Mouse (Mus musculus) heart, adult 2 months (tissue): ENCODE measurements around the gene Cacybp. TPM values are rescaled to one million over a fixed set of nuclear protein-coding genes. Genes with fewer than 3 reads are reported as not detected.

ENCODE experiments used
- DNase-seq, 2 experiments: peaks; one replicate each; pipeline ENCODE4 v3.0.0; 2021
- H3K27ac ChIP-seq: fragments of 200-600 bp; 2 replicates; pipeline ENCODE4 v1.8.1; 2022
- H3K27me3 ChIP-seq: fragments of 200-500 bp; 2 replicates; pipeline ENCODE4 v1.6.1; 2012; ENCODE audit warnings: mild to moderate bottlenecking, low read length, inconsistent platforms, mixed read lengths; ENCODE audit not compliant: control insufficient read depth, insufficient read depth
- H3K36me3 ChIP-seq: fragments of 200-500 bp; 2 replicates; pipeline ENCODE4 v1.6.1; 2012; ENCODE audit warnings: low read length, inconsistent platforms; ENCODE audit not compliant: control insufficient read depth, insufficient read depth
- H3K4me1 ChIP-seq: fragments of 200-500 bp; 2 replicates; pipeline ENCODE4 v1.6.1; 2011; ENCODE audit warnings: low read length; ENCODE audit not compliant: control insufficient read depth, insufficient read depth
- H3K4me3 ChIP-seq: fragments of 200-600 bp; 2 replicates; pipeline ENCODE4 v1.8.1; 2022
- H3K79me2 ChIP-seq: fragments of 200-500 bp; replicated peaks from 2 replicates; pipeline ENCODE4 v1.6.1; 2012; ENCODE audit warnings: mild to moderate bottlenecking, inconsistent platforms, low read length, moderate library complexity, mixed read lengths; ENCODE audit not compliant: control insufficient read depth, insufficient read depth
- H3K9ac ChIP-seq: fragments of 200-500 bp; 2 replicates; pipeline ENCODE4 v1.6.1; 2012; ENCODE audit warnings: low read depth, mild to moderate bottlenecking, control low read depth, inconsistent platforms, low read length, mixed read lengths
- CTCF ChIP-seq: fragments of 200-600 bp; IDR thresholded peaks from 2 replicates; pipeline ENCODE4 v1.8.1; 2022; ENCODE audit warnings: antibody characterized with exemption, mild to moderate bottlenecking, moderate library complexity
- EP300 ChIP-seq: fragments of 200-500 bp; IDR thresholded peaks from 2 replicates; pipeline ENCODE4 v1.6.1; 2011; ENCODE audit warnings: low read depth, low read length, control low read depth; ENCODE audit not compliant: insufficient read depth
- POLR2A ChIP-seq: fragments of 200-500 bp; IDR thresholded peaks from 2 replicates; pipeline ENCODE4 v1.6.1; 2011; ENCODE audit warnings: mild to moderate bottlenecking, low read depth, low read length, control low read depth; ENCODE audit not compliant: insufficient read depth
- WGBS: fragments of 180-500 bp; shearing (Covaris S2); methylation state at CpG from one replicate; pipeline ENCODE4 v1.1.7; 2018; 5-methylcytosine and 5-hydroxymethylcytosine counted together
- intact Hi-C: fragments of 180-260 bp; cut with DNase I; formaldehyde crosslinking; loops from one replicate; pipeline ENCODE4 v1.15.1; 2025
- polyA plus RNA-seq: library from polyadenylated mRNA; depleted of rRNA; stranded (reverse); fragments of >200 nt; gene quantifications from 2 replicates; pipeline ENCODE4 v1.2.3, GENCODE M21; 2012; rRNA removed
- total RNA-seq, 2 experiments: library from RNA; stranded (reverse); gene quantifications; 2 replicates each; pipeline ENCODE4 v1.2.3; 2021

The Cacybp gene
- total and polyA plus RNA-seq, 3 experiments, result 6.5 to 74.2 (median 70.5) TPM

DNA sequence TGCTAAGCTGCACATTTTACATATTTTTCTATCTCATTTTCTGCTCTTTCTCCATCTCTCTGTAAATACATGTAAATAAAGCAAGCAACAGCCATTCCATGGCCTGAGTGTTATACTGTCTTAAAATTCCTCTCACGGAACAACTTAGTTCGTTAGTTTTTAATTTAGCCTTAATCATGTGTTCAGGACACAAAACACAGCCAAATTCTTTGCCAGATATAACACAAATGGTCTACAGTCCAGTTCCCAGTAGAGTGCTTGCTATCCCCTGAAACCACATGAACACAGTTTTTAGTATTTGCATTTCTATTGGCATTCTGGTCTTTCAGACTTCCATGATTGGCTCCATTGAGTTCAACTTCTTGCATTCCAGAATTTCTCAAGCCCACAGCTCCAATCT is 54.5 kb downstream of the Cacybp start:
- no peak overlapping the region for H3K4me3 ChIP-seq
- WGBS, result 75% methylated on average over 2 of the region's 2 CpGs
- no peak for DNase-seq
- intact Hi-C loops, result no loop called here
- TF ChIP-seq CTCF (no peak), POLR2A (no peak), EP300 (no peak)
- no peaks in the 10 kb centered on the region for H3K79me2 ChIP-seq
- no peak overlapping the region for H3K27ac ChIP-seq
- no peaks in the 10 kb centered on the region for H3K4me1 ChIP-seq
- H3K9ac ChIP-seq, result no peak overlapping the region
- H3K36me3 ChIP-seq, result no peaks in the 10 kb centered on the region
- H3K27me3 ChIP-seq, result 0 out of 2 replicates have a peak, but pooled peaks cover 1% of the 10 kb centered on the region

DNA sequence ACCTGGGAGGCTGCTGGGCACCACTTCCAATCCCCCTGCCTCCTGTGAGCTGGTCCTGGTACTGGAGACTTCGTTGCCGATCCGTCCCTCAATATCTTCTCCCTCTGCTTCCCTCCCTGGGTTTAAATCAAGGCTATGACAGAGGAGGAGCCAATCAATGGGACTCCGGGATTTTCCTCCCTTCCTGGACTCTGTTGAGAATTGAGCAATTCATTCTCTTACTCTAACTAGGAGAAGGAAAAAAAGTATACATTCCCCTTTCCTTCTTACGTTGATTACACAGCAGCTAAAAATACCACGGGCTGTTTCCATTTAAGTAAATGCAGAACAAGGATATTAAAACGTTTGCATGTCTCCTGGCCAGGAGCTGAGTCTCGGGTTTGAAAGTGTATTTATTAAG is 59.2 kb downstream of the Cacybp start, which contains the start of gene Tnn:
Gene Tnn (minus strand): TSS at position 101 of the 400 bp plus-strand sequence.
- WGBS, result 36% methylated on average over 8 of the region's 8 CpGs
- H3K4me3 ChIP-seq, result no peak within 1 kb of the TSS

More for the DNA sequence above, 59.2 kb downstream of the Cacybp start, which contains the start of gene Tnn:
- TF ChIP-seq POLR2A, result no peak
- TF ChIP-seq CTCF, result no peak
- no peak for TF ChIP-seq EP300
- Histone ChIP-seq H3K27me3 (0 out of 2 replicates have a peak, but pooled peaks cover 1% of the 10 kb centered on the region), H3K36me3 (no peaks in the 10 kb centered on the region), H3K4me1 (no peaks in the 10 kb centered on the region), H3K79me2 (no peaks in the 10 kb centered on the region), H3K27ac (no peak within 1 kb of the TSS), H3K9ac (no peak within 1 kb of the TSS)
- no peak for DNase-seq
- intact Hi-C loops, result no loop called here

Other genes with a start within 250 kb of the Cacybp start
- 10 to 100 TPM; 17.4 to 22.3 TPM for gene 4930523C07Rik, start 168.5 kb downstream of the Cacybp start, total RNA-seq
- gene 4930523C07Rik, start 168.5 kb downstream of the Cacybp start, polyA plus RNA-seq, result 10.7 and 10.9 TPM in 2 replicates
- gene Tnn, start 59.3 kb downstream of the Cacybp start, total RNA-seq, result not detected
- 0.06 TPM in 1 of 2 replicates, not detected in the other for gene Tnn, start 59.3 kb downstream of the Cacybp start, polyA plus RNA-seq
- 100 to 1,000 TPM in 1 of 2 experiments, 10 to 100 TPM in 1; 94.6 to 102 TPM for gene Mrps14, start 17.7 kb downstream of the Cacybp start, total RNA-seq
- gene Mrps14, start 17.7 kb downstream of the Cacybp start, polyA plus RNA-seq, result 46.2 and 60.7 TPM in 2 replicates